Mouse (Mus musculus): Measurements from ENCODE around the gene Dstyk. TPM values are rescaled to one million over a fixed set of nuclear protein-coding genes. Genes with fewer than 3 reads are reported as not detected.
"Not testable (repeated sequence)": the region's sequence is repeated elsewhere in the genome, so short reads cannot be mapped to it uniquely, and the experiment has no call there.

The Dstyk gene
- total RNA-seq, 4 experiments from 2014 or later: 40.9 to 51.7 (median 42.4) TPM

- DNase-seq (ENCODE audit: low spot score in 2 of 2): no peak
Observed at GRCm38 (mm10) chr1:132436960-132437359, 19.6 kb downstream of the Dstyk start.

- no peak for DNase-seq (ENCODE audit: low spot score in 2 of 2)
Observed at GRCm38 (mm10) chr1:132437389-132437788, 20.0 kb downstream of the Dstyk start.

- no peak for DNase-seq (ENCODE audit: low spot score in 2 of 2)
Observed at GRCm38 (mm10) chr1:132440896-132441435, 23.6 kb downstream of the Dstyk start.

GRCm38 (mm10) chr1:132449742-132450141, 32.4 kb downstream of the Dstyk start:
- DNase-seq (ENCODE audit: low spot score in 2 of 2): no peak

GRCm38 (mm10) chr1:132464651-132465050, 47.3 kb downstream of the Dstyk start:
- DNase-seq (ENCODE audit: low spot score in 2 of 2): no peak

GRCm38 (mm10) chr1:132468926-132469325, 51.6 kb downstream of the Dstyk start:
- DNase-seq (ENCODE audit: low spot score in 2 of 2): no peak

GRCm38 (mm10) chr1:132469519-132469918, 52.2 kb downstream of the Dstyk start:
- DNase-seq (ENCODE audit: low spot score in 2 of 2): no peak

- not testable (repeated sequence) for DNase-seq (ENCODE audit: low spot score in 2 of 2)
Observed at GRCm38 (mm10) chr1:132470031-132470430, 52.7 kb downstream of the Dstyk start.

GRCm38 (mm10) chr1:132471032-132471431, 53.7 kb downstream of the Dstyk start:
- no peak for DNase-seq (ENCODE audit: low spot score in 2 of 2)

GRCm38 (mm10) chr1:132471499-132471898, 54.1 kb downstream of the Dstyk start:
- no peak for DNase-seq (ENCODE audit: low spot score in 2 of 2)

GRCm38 (mm10) chr1:132472537-132472936, 55.2 kb downstream of the Dstyk start:
- no peak for DNase-seq (ENCODE audit: low spot score in 2 of 2)

- DNase-seq (ENCODE audit: low spot score in 2 of 2): no peak
Observed at GRCm38 (mm10) chr1:132474496-132474895, 57.1 kb downstream of the Dstyk start.

GRCm38 (mm10) chr1:132476575-132476927, 59.2 kb downstream of the Dstyk start:
- DNase-seq (ENCODE audit: low spot score in 2 of 2): no peak

- peak; percentile 70 to 90 for DNase-seq (ENCODE audit: low spot score in 2 of 2)
Observed at GRCm38 (mm10) chr1:132476928-132477691, 59.8 kb downstream of the Dstyk start, which contains the start of gene Rbbp5. Gene Rbbp5, plus strand, starts transcription at chr1:132477365.

GRCm38 (mm10) chr1:132479438-132479837, 62.1 kb downstream of the Dstyk start:
- DNase-seq (ENCODE audit: low spot score in 2 of 2): no peak

GRCm38 (mm10) chr1:132481619-132482018, 64.3 kb downstream of the Dstyk start:
- no peak for DNase-seq (ENCODE audit: low spot score in 2 of 2)

GRCm38 (mm10) chr1:132483234-132483633, 65.9 kb downstream of the Dstyk start:
- no peak for DNase-seq (ENCODE audit: low spot score in 2 of 2)

GRCm38 (mm10) chr1:132483759-132484158, 66.4 kb downstream of the Dstyk start:
- no peak for DNase-seq (ENCODE audit: low spot score in 2 of 2)

GRCm38 (mm10) chr1:132500535-132500934, 83.2 kb downstream of the Dstyk start:
- no peak for DNase-seq (ENCODE audit: low spot score in 2 of 2)

GRCm38 (mm10) chr1:132505155-132505554, 87.8 kb downstream of the Dstyk start:
- no peak for DNase-seq (ENCODE audit: low spot score in 2 of 2)

- no peak for DNase-seq (ENCODE audit: low spot score in 2 of 2)
Observed at GRCm38 (mm10) chr1:132506058-132506457, 88.7 kb downstream of the Dstyk start, which contains the start of gene Tmem81. Gene Tmem81, plus strand, starts transcription at chr1:132506230.

- no peak for DNase-seq (ENCODE audit: low spot score in 2 of 2)
Observed at GRCm38 (mm10) chr1:132506656-132507055, 89.3 kb downstream of the Dstyk start.

- no peak for DNase-seq (ENCODE audit: low spot score in 2 of 2)
Observed at GRCm38 (mm10) chr1:132509771-132510170, 92.4 kb downstream of the Dstyk start.

Measured in left cerebral cortex, adult 8-10 months (tissue).